Mouse (Mus musculus) brain, embryonic 18.5 days (tissue): ENCODE measurements around the gene Nbea.
A peak's percentile ranks its signal among the peaks of the same experiment; 100 is the strongest.
"Not testable (repeated sequence)": the region's sequence is repeated elsewhere in the genome, so short reads cannot be mapped to it uniquely, and the experiment has no call there.

Source experiments
- DNase-seq: peaks from one replicate; pipeline ENCODE4 v3.0.0-alpha.2; 2012; ENCODE audit warnings: low read depth, low spot score

Gene Nbea

GRCm38 (mm10) chr3:56034596-56034995 is 148.9 kb downstream of the Nbea start:
- no peak for DNase-seq

- DNase-seq, result no peak
Observed at GRCm38 (mm10) chr3:56018494-56018893, 165.0 kb downstream of the Nbea start.

- no peak for DNase-seq
Observed at GRCm38 (mm10) chr3:56011132-56011531, 172.4 kb downstream of the Nbea start.

GRCm38 (mm10) chr3:56007991-56008390 is 175.5 kb downstream of the Nbea start:
- peak; percentile 10 for DNase-seq

GRCm38 (mm10) chr3:56000259-56000658 is 183.2 kb downstream of the Nbea start:
- peak; percentile 40 for DNase-seq

- DNase-seq, result no peak
Observed at GRCm38 (mm10) chr3:55978361-55978760, 205.1 kb downstream of the Nbea start.

GRCm38 (mm10) chr3:55976986-55977385 is 206.5 kb downstream of the Nbea start:
- not testable (repeated sequence) for DNase-seq

- DNase-seq, result peak; percentile 22
Observed at GRCm38 (mm10) chr3:55965723-55966156, 217.8 kb downstream of the Nbea start.

- no peak for DNase-seq
Observed at GRCm38 (mm10) chr3:55963032-55963431, 220.5 kb downstream of the Nbea start.

GRCm38 (mm10) chr3:55949994-55950393 is 233.5 kb downstream of the Nbea start:
- no peak for DNase-seq

GRCm38 (mm10) chr3:55949148-55949547 is 234.4 kb downstream of the Nbea start:
- DNase-seq, result no peak

- no peak for DNase-seq
Observed at GRCm38 (mm10) chr3:55927343-55927742, 256.2 kb downstream of the Nbea start.

GRCm38 (mm10) chr3:55909290-55909689 is 274.2 kb downstream of the Nbea start:
- DNase-seq, result no peak

GRCm38 (mm10) chr3:55890574-55890973 is 292.9 kb downstream of the Nbea start:
- DNase-seq, result no peak

- no peak for DNase-seq
Observed at GRCm38 (mm10) chr3:55889227-55889626, 294.3 kb downstream of the Nbea start.

- DNase-seq, result no peak
Observed at GRCm38 (mm10) chr3:55887829-55888210, 295.7 kb downstream of the Nbea start.

GRCm38 (mm10) chr3:55887193-55887828 is 296.2 kb downstream of the Nbea start:
- no peak for DNase-seq

- DNase-seq, result peak; percentile 54
Observed at GRCm38 (mm10) chr3:55872944-55873924, 310.3 kb downstream of the Nbea start.

- DNase-seq, result no peak
Observed at GRCm38 (mm10) chr3:55852488-55852887, 331.0 kb downstream of the Nbea start.

- no peak for DNase-seq
Observed at GRCm38 (mm10) chr3:55847115-55847514, 336.4 kb downstream of the Nbea start.

GRCm38 (mm10) chr3:55837188-55837587 is 346.3 kb downstream of the Nbea start:
- DNase-seq, result no peak

GRCm38 (mm10) chr3:55835207-55835606 is 348.3 kb downstream of the Nbea start:
- DNase-seq, result no peak

- no peak for DNase-seq
Observed at GRCm38 (mm10) chr3:55830226-55830625, 353.3 kb downstream of the Nbea start.
